Mouse (Mus musculus): Measurements from ENCODE around the gene Gatad2a.

DNA sequence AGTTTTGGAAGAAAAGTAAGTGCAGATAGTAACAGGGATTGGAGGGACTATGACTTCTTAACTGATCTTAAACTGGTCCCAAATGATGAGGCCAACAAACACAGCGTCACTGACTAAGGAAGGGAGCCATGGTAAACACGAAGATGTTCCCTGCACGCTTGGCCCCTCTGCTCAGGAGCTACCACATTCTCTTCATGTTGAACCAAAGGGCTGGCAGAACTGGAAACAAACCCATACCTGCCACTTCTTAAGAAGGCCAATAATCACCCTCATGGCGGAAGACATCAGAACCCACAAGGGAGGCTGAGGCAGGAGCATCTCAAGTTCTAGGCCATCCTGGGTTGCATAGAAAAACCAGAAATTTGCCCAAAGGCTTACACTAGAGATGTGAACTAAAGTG is 3.1 kb upstream of the Gatad2a start:
- TF ChIP-seq CTCF (IDR thresholded peaks at IDR 0.05; ENCODE audit: borderline replicate concordance, insufficient read depth, low read depth, low read length) (no peak), POLR2A (IDR thresholded peaks at IDR 0.05; ENCODE audit: borderline replicate concordance, insufficient read depth, low read length) (no peak)

Measured in cerebellum, adult 2 months (tissue).